Mouse (Mus musculus) stomach, embryonic 16.5 days (tissue): ENCODE results near the gene Dscaml1. TPM values are rescaled to one million over a fixed set of nuclear protein-coding genes. Genes with fewer than 3 reads are reported as not detected.
"Not testable (repeated sequence)": the region's sequence is repeated elsewhere in the genome, so short reads cannot be mapped to it uniquely, and the experiment has no call there.

Experiments
- ATAC-seq: fragments of 200-750 bp; cut with Nextera tagmentation; 2 replicates; pipeline ENCODE4 v1.8.0; 2017; ENCODE audit warnings: moderate number of reproducible peaks, moderate TSS enrichment; ENCODE audit not compliant: insufficient read depth, low FRiP score
- H3K27ac ChIP-seq: fragments of 300-500 bp; sonication (generic); 2 replicates; pipeline ENCODE4 v1.5.1; 2014; ENCODE audit warnings: low read length
- H3K27me3 ChIP-seq: fragments of 300-500 bp; sonication (generic); 2 replicates; pipeline ENCODE4 v1.6.1; 2014; ENCODE audit warnings: low read length, control low read depth, mixed read lengths; ENCODE audit not compliant: control insufficient read depth, insufficient read depth
- H3K36me3 ChIP-seq: fragments of 300-500 bp; sonication (generic); 2 replicates; pipeline ENCODE4 v1.6.1; 2014; ENCODE audit warnings: low read length; ENCODE audit not compliant: control insufficient read depth, insufficient read depth
- H3K4me1 ChIP-seq: fragments of 300-500 bp; sonication (generic); 2 replicates; pipeline ENCODE4 v1.6.1; 2014; ENCODE audit warnings: low read length, control low read depth, mixed read lengths; ENCODE audit not compliant: control insufficient read depth, insufficient read depth
- H3K4me2 ChIP-seq: fragments of 300-500 bp; sonication (generic); 2 replicates; pipeline ENCODE4 v1.6.1; 2014; ENCODE audit warnings: low read depth, low read length, mixed read lengths
- H3K4me3 ChIP-seq: fragments of 300-500 bp; sonication (generic); replicated peaks from 2 replicates; pipeline ENCODE4 v1.5.1; 2014; ENCODE audit warnings: mild to moderate bottlenecking, low read length
- H3K9ac ChIP-seq: fragments of 300-500 bp; sonication (generic); 2 replicates; pipeline ENCODE4 v1.6.1; 2014; ENCODE audit warnings: low read length
- H3K9me3 ChIP-seq: fragments of 300-500 bp; sonication (generic); replicated peaks from 2 replicates; pipeline ENCODE4 v1.6.1; 2016; ENCODE audit warnings: low read length, control low read depth; ENCODE audit not compliant: control insufficient read depth
- WGBS: fragments of 180-500 bp; shearing (Covaris S2); extraction: QIAGEN DNeasy Blood & Tissue Kit; methylation state at CpG from one replicate; pipeline ENCODE4 v1.1.7; 2014; 5-methylcytosine and 5-hydroxymethylcytosine counted together
- polyA plus RNA-seq: library from polyadenylated mRNA; unstranded; fragments of >200 nt; fragmentation: Nextera tagmentation; extraction: Ambion mirVana; gene quantifications from 2 replicates; pipeline ENCODE4 v1.2.1, GENCODE M21; 2015

Dscaml1 gene
- polyA plus RNA-seq, 1 experiment from 2014 or later: 0.30 TPM

DNA sequence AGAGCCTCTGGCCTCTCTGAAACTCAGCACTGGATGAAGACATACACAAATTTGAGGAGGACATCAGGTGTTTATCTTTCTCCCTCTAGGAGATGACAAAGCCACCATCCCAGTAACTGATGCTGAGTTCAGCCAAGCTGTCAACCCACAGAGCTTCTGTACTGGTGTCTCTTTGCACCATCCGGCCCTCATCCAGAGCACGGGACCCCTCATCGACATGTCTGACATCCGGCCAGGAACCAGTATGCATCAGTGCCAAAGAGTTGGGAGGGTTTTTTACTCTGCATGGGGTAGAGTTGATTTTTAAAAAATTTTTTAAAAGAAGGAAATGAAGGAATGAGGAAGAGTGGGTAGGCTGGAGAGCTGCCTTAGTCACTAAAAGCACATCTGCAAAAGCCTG, 323.5 kb downstream of the Dscaml1 start:
- no peaks in the 10 kb centered on the region for H3K36me3 ChIP-seq
- H3K4me1 ChIP-seq: no peaks in the 10 kb centered on the region
- ATAC-seq: no peak
- H3K4me2 ChIP-seq: no peak overlapping the region
- no peak overlapping the region for H3K27ac ChIP-seq
- no peaks in the 10 kb centered on the region for H3K9me3 ChIP-seq
- 91% methylated on average over 4 of the region's 4 CpGs for WGBS
- H3K9ac ChIP-seq: no peak overlapping the region
- no peaks in the 10 kb centered on the region for H3K27me3 ChIP-seq
- H3K4me3 ChIP-seq: no peak overlapping the region

- H3K27me3 ChIP-seq: no peaks in the 10 kb centered on the region
These were observed 328.1 kb downstream of the Dscaml1 start for GRCm38 (mm10) chr9:45754452-45755091.

GRCm38 (mm10) chr9:45766195-45766594, 339.8 kb downstream of the Dscaml1 start:
- Histone ChIP-seq H3K4me2 (no peak overlapping the region), H3K27ac (no peak overlapping the region), H3K4me3 (no peak overlapping the region), H3K36me3 (peaks cover 6% of the 10 kb centered on the region), H3K27me3 (no peaks in the 10 kb centered on the region), H3K9ac (no peak overlapping the region), H3K9me3 (no peaks in the 10 kb centered on the region), H3K4me1 (0 out of 2 replicates have a peak, but pooled peaks cover 2% of the 10 kb centered on the region)
- ATAC-seq: no peak
- 74% methylated on average over 6 of the region's 6 CpGs for WGBS

More at GRCm38 (mm10) chr9:45754452-45755091, 328.1 kb downstream of the Dscaml1 start:
- WGBS: 39% methylated on average over 8 of the region's 8 CpGs
- Histone ChIP-seq H3K9ac (no peak overlapping the region), H3K9me3 (no peaks in the 10 kb centered on the region), H3K4me2 (no peak overlapping the region), H3K36me3 (no peaks in the 10 kb centered on the region), H3K4me1 (no peaks in the 10 kb centered on the region), H3K4me3 (no peak overlapping the region), H3K27ac (no peak overlapping the region)
- no peak for ATAC-seq

DNA sequence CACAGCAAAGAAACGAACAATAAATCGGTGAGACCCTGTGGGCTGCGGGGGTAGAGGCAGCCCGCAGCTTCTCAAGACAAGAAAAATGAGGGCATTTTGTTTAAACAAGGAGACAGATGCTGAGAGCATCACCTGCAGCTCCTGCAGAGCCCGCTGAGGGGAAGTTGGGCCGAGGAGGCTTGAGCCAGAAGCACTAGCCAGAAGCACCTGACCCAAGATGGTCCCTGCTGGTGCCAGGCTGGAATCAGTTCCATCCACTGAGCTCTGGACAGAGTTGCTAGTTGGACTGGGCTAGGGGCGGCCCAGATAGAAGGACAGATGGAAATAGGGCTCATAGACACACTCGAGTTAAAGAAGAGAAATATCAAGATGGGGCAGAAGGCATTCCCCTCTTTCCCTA, 340.7 kb downstream of the Dscaml1 start:
- Histone ChIP-seq H3K4me3 (no peak overlapping the region), H3K4me1 (0 out of 2 replicates have a peak, but pooled peaks cover 2% of the 10 kb centered on the region), H3K9ac (no peak overlapping the region), H3K36me3 (peaks cover 6% of the 10 kb centered on the region), H3K27ac (no peak overlapping the region), H3K9me3 (no peaks in the 10 kb centered on the region), H3K27me3 (no peaks in the 10 kb centered on the region), H3K4me2 (no peak overlapping the region)
- ATAC-seq: no peak
- whole genome bisulfite sequencing: 73% methylated on average over 8 of the region's 8 CpGs

GRCm38 (mm10) chr9:45768421-45768820, 342.0 kb downstream of the Dscaml1 start:
- Histone ChIP-seq H3K4me2 (no peak overlapping the region), H3K9ac (no peak overlapping the region), H3K27me3 (no peaks in the 10 kb centered on the region), H3K27ac (no peak overlapping the region), H3K4me3 (no peak overlapping the region), H3K36me3 (peaks cover 6% of the 10 kb centered on the region), H3K4me1 (0 out of 2 replicates have a peak, but pooled peaks cover 2% of the 10 kb centered on the region), H3K9me3 (no peaks in the 10 kb centered on the region)
- 83% methylated on average over 18 of the region's 18 CpGs for WGBS
- ATAC-seq: no peak

GRCm38 (mm10) chr9:45769596-45769995, 343.2 kb downstream of the Dscaml1 start:
- no peaks in the 10 kb centered on the region for H3K27me3 ChIP-seq
- no peak overlapping the region for H3K4me2 ChIP-seq
- ATAC-seq: no peak
- peaks cover 6% of the 10 kb centered on the region for H3K36me3 ChIP-seq
- no peak overlapping the region for H3K27ac ChIP-seq
- no peaks in the 10 kb centered on the region for H3K4me1 ChIP-seq
- WGBS: 87% methylated on average over 5 of the region's 5 CpGs
- H3K9ac ChIP-seq: no peak overlapping the region
- H3K4me3 ChIP-seq: no peak overlapping the region
- no peaks in the 10 kb centered on the region for H3K9me3 ChIP-seq

- 82% methylated on average over 6 of the region's 6 CpGs for WGBS
- Histone ChIP-seq H3K9ac (no peak overlapping the region), H3K36me3 (peaks cover 10% of the 10 kb centered on the region), H3K4me2 (no peak overlapping the region), H3K27ac (no peak overlapping the region), H3K9me3 (no peaks in the 10 kb centered on the region), H3K4me3 (no peak overlapping the region), H3K27me3 (no peaks in the 10 kb centered on the region), H3K4me1 (no peaks in the 10 kb centered on the region)
- ATAC-seq: no peak
These were observed 347.7 kb downstream of the Dscaml1 start for GRCm38 (mm10) chr9:45774088-45774487.

- WGBS: 73% methylated on average over 3 of the region's 3 CpGs
- not testable (repeated sequence) for H3K4me1 ChIP-seq, H3K4me3 ChIP-seq, H3K27me3 ChIP-seq, H3K9ac ChIP-seq, H3K4me2 ChIP-seq, H3K27ac ChIP-seq, H3K9me3 ChIP-seq, ATAC-seq, H3K36me3 ChIP-seq
These were observed 349.7 kb downstream of the Dscaml1 start for GRCm38 (mm10) chr9:45776176-45776575.

- Histone ChIP-seq H3K4me2 (no peak overlapping the region), H3K27ac (no peak overlapping the region), H3K4me3 (no peak overlapping the region), H3K9me3 (no peaks in the 10 kb centered on the region), H3K36me3 (peaks cover 4% of the 10 kb centered on the region; the same call in 1 of the 2 replicates), H3K27me3 (no peaks in the 10 kb centered on the region), H3K9ac (no peak overlapping the region), H3K4me1 (no peaks in the 10 kb centered on the region)
- no peak for ATAC-seq
- WGBS: 76% methylated on average over 6 of the region's 6 CpGs
These were observed 352.8 kb downstream of the Dscaml1 start for GRCm38 (mm10) chr9:45779201-45779600.
